Mouse (Mus musculus) hindbrain, embryonic 11.5 days (tissue): ENCODE results near the gene St3gal4. TPM values are rescaled to one million over a fixed set of nuclear protein-coding genes. Genes with fewer than 3 reads are reported as not detected.

Source experiments
- ATAC-seq: fragments of 200-750 bp; cut with Nextera tagmentation; 2 replicates; pipeline ENCODE4 v1.8.0; 2017; ENCODE audit warnings: mild to moderate bottlenecking, moderate TSS enrichment, moderate library complexity; ENCODE audit not compliant: low FRiP score
- DNase-seq: peaks from one replicate; pipeline ENCODE4 v3.0.0-alpha.2; 2015; ENCODE audit warnings: low spot score
- H3K27ac ChIP-seq: fragments of 300-500 bp; sonication (generic); 2 replicates; pipeline ENCODE4 v1.5.1; 2014; ENCODE audit warnings: mild to moderate bottlenecking, low read depth, low read length
- H3K27me3 ChIP-seq: fragments of 300-500 bp; sonication (generic); 2 replicates; pipeline ENCODE4 v1.6.1; 2014; ENCODE audit warnings: mild to moderate bottlenecking, low read length, moderate library complexity, mixed read lengths; ENCODE audit not compliant: control insufficient read depth, insufficient read depth
- H3K36me3 ChIP-seq: fragments of 300-500 bp; sonication (generic); 2 replicates; pipeline ENCODE4 v1.6.1; 2014; ENCODE audit warnings: mild to moderate bottlenecking, low read length, moderate library complexity, mixed read lengths; ENCODE audit not compliant: control insufficient read depth, insufficient read depth
- H3K4me1 ChIP-seq: fragments of 300-500 bp; sonication (generic); replicated peaks from 2 replicates; pipeline ENCODE4 v1.6.1; 2014; ENCODE audit warnings: low read length, mixed read lengths; ENCODE audit not compliant: control insufficient read depth, insufficient read depth
- H3K4me2 ChIP-seq: fragments of 300-500 bp; sonication (generic); replicated peaks from 2 replicates; pipeline ENCODE4 v1.6.1; 2014; ENCODE audit warnings: mild to moderate bottlenecking, low read depth, low read length
- H3K4me3 ChIP-seq: fragments of 300-500 bp; sonication (generic); 2 replicates; pipeline ENCODE4 v1.5.1; 2014; ENCODE audit warnings: low read depth, low read length
- H3K9ac ChIP-seq: fragments of 300-500 bp; sonication (generic); 2 replicates; pipeline ENCODE4 v1.6.1; 2014; ENCODE audit warnings: low read depth, low read length
- H3K9me3 ChIP-seq: fragments of 300-500 bp; sonication (generic); 2 replicates; pipeline ENCODE4 v1.6.1; 2016; ENCODE audit warnings: low read length; ENCODE audit not compliant: control insufficient read depth
- WGBS: fragments of 180-500 bp; shearing (Covaris S2); extraction: QIAGEN DNeasy Blood & Tissue Kit; methylation state at CpG from one replicate; pipeline ENCODE4 v1.1.7; 2014; 5-methylcytosine and 5-hydroxymethylcytosine counted together
- polyA plus RNA-seq: library from polyadenylated mRNA; unstranded; fragments of >200 nt; fragmentation: Nextera tagmentation; extraction: Ambion mirVana; gene quantifications from 2 replicates; pipeline ENCODE4 v1.2.1, GENCODE M21; 2014

St3gal4 gene
- polyA plus RNA-seq, 1 experiment from 2014 or later = 11.7 TPM

- H3K27ac ChIP-seq = no peak overlapping the region
- DNase-seq = peak; percentile 51
- 18% methylated on average over 19 of the region's 19 CpGs for WGBS
- no peaks in the 10 kb centered on the region for H3K9me3 ChIP-seq
- no peaks in the 10 kb centered on the region for H3K4me1 ChIP-seq
- no peak overlapping the region for H3K9ac ChIP-seq
- H3K4me2 ChIP-seq = no peak overlapping the region
- no peaks in the 10 kb centered on the region for H3K27me3 ChIP-seq
- no peak for ATAC-seq
- H3K4me3 ChIP-seq = no peak overlapping the region
- H3K36me3 ChIP-seq = no peaks in the 10 kb centered on the region
Measured at GRCm38 (mm10) chr9:35111941-35112595, 7.0 kb downstream of the St3gal4 start.

DNA sequence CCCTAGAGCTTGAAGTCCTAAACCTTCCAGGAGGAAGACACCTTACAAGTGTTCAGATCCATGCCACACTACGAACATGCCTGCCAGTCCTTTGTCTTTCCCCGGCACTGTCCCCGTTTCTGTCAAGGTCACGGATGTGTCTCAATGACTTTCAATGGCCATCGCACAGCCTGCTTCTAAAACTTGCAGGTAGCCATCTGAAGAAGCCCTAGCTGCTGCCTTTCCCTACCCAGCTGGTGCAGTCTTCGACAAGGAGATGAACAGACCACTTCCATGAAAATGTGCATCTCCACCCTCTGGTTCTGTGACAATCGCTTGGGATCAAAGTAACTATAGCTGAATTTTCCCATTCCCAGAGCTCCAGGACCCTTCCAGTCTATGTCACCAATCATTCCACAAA, 7.6 kb downstream of the St3gal4 start:
- DNase-seq (no peak), ATAC-seq (no peak)
- Histone ChIP-seq H3K9ac (no peak overlapping the region), H3K9me3 (no peaks in the 10 kb centered on the region), H3K36me3 (no peaks in the 10 kb centered on the region), H3K27me3 (no peaks in the 10 kb centered on the region), H3K4me3 (no peak overlapping the region), H3K27ac (no peak overlapping the region), H3K4me2 (no peak overlapping the region), H3K4me1 (no peaks in the 10 kb centered on the region)
- WGBS = 79% methylated on average over 7 of the region's 7 CpGs

GRCm38 (mm10) chr9:35110567-35110966, 8.5 kb downstream of the St3gal4 start:
- Histone ChIP-seq H3K9me3 (no peaks in the 10 kb centered on the region), H3K9ac (no peak overlapping the region), H3K4me1 (no peaks in the 10 kb centered on the region), H3K27ac (no peak overlapping the region), H3K27me3 (no peaks in the 10 kb centered on the region), H3K4me2 (no peak overlapping the region), H3K36me3 (no peaks in the 10 kb centered on the region), H3K4me3 (no peak overlapping the region)
- WGBS = 86% methylated on average over 4 of the region's 4 CpGs
- DNase-seq = no peak
- ATAC-seq = no peak

DNA sequence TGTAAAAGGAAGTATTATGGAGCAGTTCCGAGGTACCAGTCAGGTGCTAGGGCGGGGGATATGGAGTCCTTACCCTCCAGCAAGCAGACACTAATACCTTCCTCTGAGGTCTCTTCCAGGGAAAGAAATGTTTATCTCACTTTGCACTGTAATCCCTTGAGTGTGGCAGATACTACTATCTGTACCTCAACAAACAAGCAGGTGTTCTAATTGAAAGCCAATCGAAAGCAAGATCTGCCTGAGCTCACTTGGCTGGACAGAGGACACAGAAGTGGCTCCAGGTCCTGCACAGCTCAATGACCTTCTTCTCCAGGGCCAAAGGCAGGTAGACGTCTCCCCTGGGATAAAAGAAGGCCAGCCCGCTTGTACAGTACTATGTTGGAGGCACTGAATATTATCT, 9.0 kb downstream of the St3gal4 start:
- Histone ChIP-seq H3K4me3 (no peak overlapping the region), H3K4me2 (no peak overlapping the region), H3K27ac (no peak overlapping the region), H3K27me3 (no peaks in the 10 kb centered on the region), H3K9ac (no peak overlapping the region), H3K36me3 (no peaks in the 10 kb centered on the region), H3K4me1 (no peaks in the 10 kb centered on the region), H3K9me3 (no peaks in the 10 kb centered on the region)
- no peak for DNase-seq
- 90% methylated on average over 5 of the region's 5 CpGs for WGBS
- no peak for ATAC-seq

GRCm38 (mm10) chr9:35108916-35109315, 10.2 kb downstream of the St3gal4 start:
- no peak overlapping the region for H3K4me3 ChIP-seq
- DNase-seq (peak; percentile 16), ATAC-seq (no peak)
- no peaks in the 10 kb centered on the region for H3K27me3 ChIP-seq
- no peaks in the 10 kb centered on the region for H3K4me1 ChIP-seq
- WGBS = 53% methylated on average over 5 of the region's 5 CpGs
- H3K4me2 ChIP-seq = no peak overlapping the region
- no peaks in the 10 kb centered on the region for H3K36me3 ChIP-seq
- H3K9ac ChIP-seq = no peak overlapping the region
- no peak overlapping the region for H3K27ac ChIP-seq
- no peaks in the 10 kb centered on the region for H3K9me3 ChIP-seq

- H3K4me3 ChIP-seq = no peak overlapping the region
- ATAC-seq = no peak
- no peak for DNase-seq
- WGBS = 87% methylated on average over 3 of the region's 3 CpGs
- H3K27ac ChIP-seq = no peak overlapping the region
- H3K9ac ChIP-seq = no peak overlapping the region
- H3K4me1 ChIP-seq = no peaks in the 10 kb centered on the region
- no peaks in the 10 kb centered on the region for H3K27me3 ChIP-seq
- no peak overlapping the region for H3K4me2 ChIP-seq
- no peaks in the 10 kb centered on the region for H3K36me3 ChIP-seq
- no peaks in the 10 kb centered on the region for H3K9me3 ChIP-seq
Measured at GRCm38 (mm10) chr9:35108066-35108465, 11.0 kb downstream of the St3gal4 start.

DNA sequence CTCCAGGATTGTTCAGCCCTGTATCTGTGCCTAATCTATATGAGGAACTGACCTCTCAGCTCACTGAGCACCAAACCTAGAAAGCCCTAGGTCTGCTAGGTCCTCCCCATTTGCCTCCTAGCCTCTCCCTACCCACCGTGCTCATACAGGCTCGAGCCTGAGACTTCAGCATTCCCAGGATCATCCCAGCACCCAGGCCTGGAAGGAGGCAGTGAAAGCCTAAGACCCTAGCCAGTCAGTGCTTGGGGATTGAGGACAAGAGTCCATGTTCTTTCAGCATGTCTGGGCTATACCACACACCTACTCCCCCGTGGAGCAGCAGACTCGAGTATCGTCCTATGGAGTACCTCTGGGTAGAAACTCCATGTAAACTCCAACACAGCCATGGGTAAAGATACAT, 11.7 kb downstream of the St3gal4 start:
- Histone ChIP-seq H3K4me1 (no peaks in the 10 kb centered on the region), H3K9ac (no peak overlapping the region), H3K9me3 (no peaks in the 10 kb centered on the region), H3K36me3 (no peaks in the 10 kb centered on the region), H3K4me2 (no peak overlapping the region), H3K27ac (no peak overlapping the region), H3K4me3 (no peak overlapping the region), H3K27me3 (no peaks in the 10 kb centered on the region)
- ATAC-seq = no peak
- DNase-seq = no peak
- 94% methylated on average over 5 of the region's 5 CpGs for WGBS

GRCm38 (mm10) chr9:35105884-35106880, 12.9 kb downstream of the St3gal4 start:
- ATAC-seq (no peak), DNase-seq (no peak)
- Histone ChIP-seq H3K27ac (no peak overlapping the region), H3K9me3 (no peaks in the 10 kb centered on the region), H3K27me3 (no peaks in the 10 kb centered on the region), H3K36me3 (no peaks in the 10 kb centered on the region), H3K9ac (no peak overlapping the region), H3K4me1 (no peaks in the 10 kb centered on the region), H3K4me2 (no peak overlapping the region), H3K4me3 (no peak overlapping the region)
- 72% methylated on average over 15 of the region's 15 CpGs for WGBS
